Mouse (Mus musculus) kidney, postnatal 25 days (tissue): ENCODE measurements around the gene Slc25a22.
"Not testable (repeated sequence)": the region's sequence is repeated elsewhere in the genome, so short reads cannot be mapped to it uniquely, and the experiment has no call there.

Experiments used
- DNase-seq, 2 experiments: peaks; one replicate each; pipeline ENCODE4 v3.0.0; 2021; ENCODE audit warnings: mixed read lengths in 2 of 2

Gene Slc25a22

DNA sequence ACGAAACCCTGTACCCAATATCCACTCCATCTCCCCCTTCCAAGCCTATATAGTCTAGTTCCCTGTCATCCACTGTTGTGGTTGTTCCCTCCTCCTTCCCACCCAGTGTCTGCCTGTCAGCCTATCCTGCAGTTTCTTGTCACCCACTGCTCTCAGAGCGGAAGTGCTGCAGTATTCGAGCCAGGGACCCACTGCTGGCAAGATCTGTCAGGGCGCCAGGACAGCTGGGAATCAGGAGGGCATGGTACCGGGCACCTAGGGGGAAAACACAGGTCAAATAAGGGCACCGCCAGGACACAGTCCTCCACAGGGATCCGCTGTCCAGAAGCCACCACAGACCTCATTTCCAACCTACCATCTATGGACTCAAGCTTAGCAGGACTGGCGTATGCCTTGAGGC lies 27.1 kb downstream of the Slc25a22 start:
- no peak for DNase-seq

DNA sequence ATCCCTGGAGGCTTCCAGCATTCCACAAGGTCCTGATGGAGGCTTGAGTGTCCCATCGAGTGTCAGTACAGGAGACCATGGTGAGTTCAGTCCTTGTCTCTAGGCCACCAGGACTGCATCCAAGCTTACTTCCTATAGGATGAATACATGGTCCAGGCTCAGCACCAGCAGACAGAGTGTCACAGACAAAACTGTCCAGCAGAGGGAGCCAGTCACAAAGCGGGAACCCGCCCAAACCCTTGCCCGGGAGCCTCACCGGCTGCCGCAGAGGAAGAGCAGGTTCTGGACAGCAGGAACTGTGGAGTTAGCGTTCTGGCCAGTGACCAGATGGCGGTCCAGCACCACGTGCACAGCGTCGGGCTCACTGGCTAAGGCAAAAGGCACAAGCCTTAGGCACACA lies 28.9 kb downstream of the Slc25a22 start:
- DNase-seq: peak; percentile 89 to 93

DNA sequence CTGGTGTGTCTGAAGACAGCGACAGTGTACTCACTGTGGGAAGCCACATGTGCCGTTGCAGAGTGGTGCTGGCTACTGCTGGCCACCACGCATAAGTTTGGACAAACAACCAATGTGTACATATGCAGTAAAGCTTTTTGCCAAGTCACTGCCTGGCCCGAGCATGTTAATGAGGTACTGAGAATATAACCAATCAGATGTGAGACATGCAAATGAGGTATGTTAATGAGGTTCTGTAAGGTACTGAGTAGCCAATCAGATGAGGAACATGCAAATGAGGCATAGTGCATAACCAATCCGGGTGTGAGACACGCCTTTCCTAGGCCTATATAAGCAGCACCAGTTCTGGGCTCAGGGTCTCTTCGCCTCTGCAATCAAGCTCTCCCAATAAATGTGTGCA lies 30.0 kb downstream of the Slc25a22 start:
- DNase-seq: not testable (repeated sequence)

DNA sequence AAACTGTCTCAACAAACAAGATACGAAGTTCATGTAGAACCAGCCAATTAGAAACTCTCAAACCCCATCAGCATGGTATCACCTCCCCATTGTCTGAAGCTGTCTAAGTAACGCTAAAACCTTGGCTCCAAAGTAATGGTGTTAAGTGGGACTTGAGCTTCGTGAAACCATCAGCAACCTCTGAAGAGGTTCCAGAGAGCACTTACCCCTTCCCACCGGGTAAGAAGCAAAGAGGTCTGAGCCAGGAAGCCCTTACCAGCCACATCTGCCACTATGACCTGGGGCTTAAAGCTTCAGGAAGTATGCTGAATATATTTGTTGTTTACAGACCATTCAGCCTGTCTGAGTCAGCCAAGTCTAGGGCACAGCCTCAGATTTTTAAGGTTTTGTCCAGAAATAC lies 32.2 kb downstream of the Slc25a22 start:
- no peak for DNase-seq

- peak; percentile 68 to 79 for DNase-seq
Measured at GRCm38 (mm10) chr7:141403305-141403704, 34.4 kb downstream of the Slc25a22 start.

DNA sequence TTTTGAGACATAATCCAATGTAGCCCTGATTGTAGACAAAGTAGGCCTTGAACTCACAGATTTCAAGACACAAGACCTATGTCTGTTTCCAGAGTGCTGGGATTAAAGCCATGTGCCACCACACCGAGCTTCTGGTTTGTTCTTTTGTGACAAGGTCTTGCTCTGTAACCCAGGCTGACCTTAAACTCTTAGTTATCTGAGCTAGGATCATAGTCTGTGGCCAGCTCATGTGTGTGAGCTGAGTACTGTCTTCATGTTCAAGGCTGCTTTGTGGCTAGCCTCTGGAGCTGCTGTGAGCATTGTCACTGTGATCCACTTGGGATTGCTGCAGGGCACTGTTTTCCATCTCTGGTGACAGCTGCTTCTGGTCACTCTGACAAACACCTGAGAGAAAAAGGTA lies 42.3 kb downstream of the Slc25a22 start:
- no peak for DNase-seq

GRCm38 (mm10) chr7:141394771-141395170 lies 42.9 kb downstream of the Slc25a22 start:
- peak; percentile 75 to 81 for DNase-seq

GRCm38 (mm10) chr7:141394158-141394557 lies 43.5 kb downstream of the Slc25a22 start:
- DNase-seq: no peak

- DNase-seq: no peak
Measured at GRCm38 (mm10) chr7:141392552-141393222, 45.0 kb downstream of the Slc25a22 start.

DNA sequence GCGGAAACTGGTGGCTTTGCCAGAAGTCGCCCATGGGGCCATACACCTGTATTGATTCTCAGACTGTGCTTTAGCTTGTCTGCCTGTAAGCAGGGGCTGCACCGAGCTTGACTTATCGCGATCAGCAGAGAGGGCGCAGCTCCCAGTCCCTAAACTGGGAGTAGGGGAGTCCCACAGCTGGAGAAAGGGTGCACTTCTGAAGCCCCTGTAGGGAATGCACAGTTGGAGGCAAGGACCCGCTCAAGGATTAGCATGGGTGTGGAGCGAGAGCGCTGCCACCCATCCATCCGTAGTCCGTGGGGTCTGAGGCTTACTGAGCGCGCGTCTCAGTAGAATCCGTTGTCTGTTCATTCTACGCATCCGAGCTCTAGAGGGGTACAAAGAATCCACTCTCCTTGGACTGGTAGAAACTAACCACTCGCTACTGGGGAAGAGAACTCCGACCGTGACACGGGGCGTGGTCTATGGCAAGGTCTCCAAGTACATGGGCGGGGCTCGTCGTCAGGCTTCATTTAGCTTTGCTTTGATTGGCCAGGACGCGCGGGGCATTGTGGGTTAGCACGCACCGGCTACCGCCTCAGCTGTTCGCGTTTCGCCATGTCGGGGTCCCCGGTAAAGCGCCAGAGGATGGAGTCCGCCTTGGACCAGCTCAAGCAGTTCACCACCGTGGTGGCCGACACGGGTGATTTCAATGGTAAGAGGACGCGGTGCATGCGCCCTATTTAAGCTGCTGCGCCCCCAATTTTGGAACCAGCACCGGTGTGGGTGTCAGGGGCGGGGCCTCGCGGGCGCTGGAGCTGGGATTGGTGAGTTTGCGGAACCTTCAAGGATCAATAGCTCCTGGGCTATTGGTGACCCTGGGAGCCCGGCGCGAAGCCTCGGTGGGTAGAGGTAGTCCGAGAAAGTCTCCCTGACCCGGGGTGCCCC lies 45.8 kb downstream of the Slc25a22 start, which contains the start of gene Taldo1:
Gene Taldo1, plus strand, starts transcription at position 575 of the 927 bp plus-strand sequence.
- peak; percentile 99 to 100 for DNase-seq

- DNase-seq: peak; percentile 25 to 57
Measured at GRCm38 (mm10) chr7:141390326-141391259, 47.1 kb downstream of the Slc25a22 start.

DNA sequence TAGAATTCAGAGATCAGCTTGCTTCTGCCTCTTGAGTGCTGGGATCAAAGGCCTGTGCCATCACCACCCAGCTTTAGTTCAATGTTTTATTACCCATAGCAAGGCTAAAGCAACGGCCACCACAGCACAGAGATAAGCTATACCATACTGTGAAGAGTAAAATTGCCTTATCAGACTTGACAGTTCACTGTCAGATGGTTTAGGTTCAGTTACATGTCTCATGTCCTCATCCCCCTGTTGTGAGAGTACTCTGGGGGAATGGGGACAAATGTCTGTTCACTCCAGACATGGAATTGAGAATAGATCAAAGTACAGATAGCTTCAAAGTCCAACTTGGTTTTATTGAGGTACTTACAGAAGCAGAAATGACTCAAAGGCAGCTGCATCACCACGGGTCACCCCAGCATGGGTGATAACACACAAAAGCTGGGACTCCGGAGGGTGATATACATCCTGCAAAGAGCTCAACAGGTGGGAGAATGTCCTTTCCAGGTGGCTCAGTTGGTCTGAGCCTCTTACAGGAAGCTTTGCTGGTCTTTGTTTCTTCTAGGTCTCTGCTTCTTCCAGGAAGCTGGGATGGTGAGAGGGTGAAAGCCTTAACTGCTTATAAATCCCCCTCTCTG lies 49.1 kb downstream of the Slc25a22 start:
- DNase-seq: no peak

GRCm38 (mm10) chr7:141387807-141388486 lies 49.7 kb downstream of the Slc25a22 start:
- no peak for DNase-seq

DNA sequence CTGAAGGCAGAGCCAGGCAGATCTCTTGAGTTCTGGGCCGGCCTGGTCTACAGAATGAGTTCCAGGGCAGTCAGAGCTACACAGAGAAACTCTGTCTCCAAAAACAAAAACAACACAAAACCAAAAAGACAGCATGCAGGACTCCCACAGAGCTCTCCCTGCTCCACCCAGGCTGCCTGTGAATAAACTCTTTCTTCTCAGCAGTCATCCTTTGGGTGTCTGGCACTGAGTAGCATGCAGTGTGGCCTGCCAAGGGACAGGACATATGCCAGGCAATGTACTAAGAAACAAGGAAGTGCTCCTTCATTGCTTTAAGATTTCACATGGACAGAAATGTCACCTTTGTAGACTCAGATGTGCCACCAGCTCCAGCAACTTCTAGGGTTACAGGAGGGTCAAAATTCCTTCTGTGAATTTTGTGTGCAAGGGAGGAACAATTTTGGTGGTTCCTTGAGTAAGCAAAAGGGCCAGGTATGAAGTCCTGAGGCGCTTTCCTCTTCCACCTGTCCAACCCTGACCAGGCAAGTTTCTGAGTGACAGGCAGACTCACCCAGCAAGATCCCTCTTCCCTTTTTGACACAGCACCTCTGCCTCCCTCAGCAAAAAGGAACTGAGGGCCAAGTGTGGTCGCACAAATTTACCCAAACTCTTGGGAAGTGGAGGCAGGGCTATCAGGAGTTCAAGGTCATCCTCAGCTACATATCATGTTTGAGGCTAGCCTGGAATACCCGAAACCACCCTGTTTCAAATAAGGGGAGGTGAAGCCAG lies 56.4 kb downstream of the Slc25a22 start:
- DNase-seq: no peak
